Mouse (Mus musculus) embryonic facial prominence, embryonic 13.5 days (tissue): ENCODE measurements around the gene Ip6k3. TPM values are rescaled to one million over a fixed set of nuclear protein-coding genes. Genes with fewer than 3 reads are reported as not detected.

ENCODE experiments used
- ATAC-seq: fragments of 200-750 bp; cut with Nextera tagmentation; 2 replicates; pipeline ENCODE4 v1.8.0; 2017; ENCODE audit warnings: low read depth; ENCODE audit not compliant: insufficient number of reproducible peaks, insufficient read depth, low FRiP score, low TSS enrichment
- H3K27ac ChIP-seq: fragments of 300-500 bp; sonication (generic); 2 replicates; pipeline ENCODE4 v1.5.1; 2015; ENCODE audit warnings: moderate library complexity, mild to moderate bottlenecking, inconsistent platforms
- H3K27me3 ChIP-seq: fragments of 300-500 bp; sonication (generic); 2 replicates; pipeline ENCODE4 v1.6.1; 2015; ENCODE audit warnings: mild to moderate bottlenecking, inconsistent platforms
- H3K36me3 ChIP-seq: fragments of 300-500 bp; sonication (generic); 2 replicates; pipeline ENCODE4 v1.6.1; 2015; ENCODE audit warnings: mild to moderate bottlenecking, inconsistent platforms
- H3K4me1 ChIP-seq: fragments of 300-500 bp; sonication (generic); 2 replicates; pipeline ENCODE4 v1.6.1; 2015; ENCODE audit warnings: inconsistent platforms
- H3K4me2 ChIP-seq: fragments of 300-500 bp; sonication (generic); 2 replicates; pipeline ENCODE4 v1.6.1; 2015; ENCODE audit warnings: moderate library complexity, mild to moderate bottlenecking, inconsistent platforms
- H3K4me3 ChIP-seq: fragments of 300-500 bp; sonication (generic); 2 replicates; pipeline ENCODE4 v1.5.1; 2015; ENCODE audit warnings: mild to moderate bottlenecking, inconsistent platforms
- H3K9ac ChIP-seq: fragments of 300-500 bp; sonication (generic); 2 replicates; pipeline ENCODE4 v1.6.1; 2015; ENCODE audit warnings: mild to moderate bottlenecking, inconsistent platforms
- H3K9me3 ChIP-seq: fragments of 300-500 bp; sonication (generic); 2 replicates; pipeline ENCODE4 v1.6.1; 2016; ENCODE audit warnings: inconsistent platforms
- WGBS: fragments of 180-500 bp; shearing (Covaris S2); methylation state at CpG from one replicate; pipeline ENCODE4 v1.1.7; 2015; ENCODE audit warnings: mixed read lengths; 5-methylcytosine and 5-hydroxymethylcytosine counted together
- polyA plus RNA-seq: library from polyadenylated mRNA; unstranded; fragments of >200 nt; fragmentation: Nextera tagmentation; extraction: Ambion mirVana; gene quantifications from 2 replicates; pipeline ENCODE4 v1.2.1, GENCODE M21; 2015

Ip6k3 gene
- polyA plus RNA-seq: 0.40 and 0.42 TPM in 2 replicates

DNA sequence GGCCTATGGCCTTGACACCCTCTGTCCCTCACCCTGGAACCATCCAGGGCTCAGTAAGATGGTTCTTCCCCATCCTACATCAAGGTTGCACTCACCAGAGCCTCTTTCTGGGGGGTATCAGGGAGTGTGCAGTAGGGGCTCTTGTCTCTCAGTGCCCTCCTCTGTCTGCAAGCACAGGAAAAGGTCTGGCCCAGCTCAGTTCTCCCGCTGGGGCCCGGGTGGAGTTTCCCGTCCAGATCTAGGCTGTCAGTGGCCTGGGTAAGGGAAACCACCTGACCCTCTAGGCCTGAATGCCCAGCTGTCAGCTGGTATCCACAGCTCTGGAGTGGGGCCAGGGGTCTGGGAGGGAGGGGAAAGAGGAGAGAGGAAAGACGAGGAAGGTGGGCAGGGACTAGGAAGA lies at the start of gene Ip6k3:
Gene Ip6k3 (minus strand): TSS at position 251 of the 400 bp plus-strand sequence.
- no peak for ATAC-seq
- Histone ChIP-seq H3K9ac (no peak within 1 kb of the TSS), H3K27ac (peak within 1 kb of the TSS; percentile 91; the same call in 1 of the 2 replicates), H3K4me1 (peaks cover 32% of the 10 kb centered on the region), H3K27me3 (no peaks in the 10 kb centered on the region), H3K36me3 (no peaks in the 10 kb centered on the region), H3K4me3 (no peak within 1 kb of the TSS), H3K9me3 (no peaks in the 10 kb centered on the region), H3K4me2 (no peak within 1 kb of the TSS)
- 53% methylated on average over 4 of the region's 4 CpGs for WGBS

DNA sequence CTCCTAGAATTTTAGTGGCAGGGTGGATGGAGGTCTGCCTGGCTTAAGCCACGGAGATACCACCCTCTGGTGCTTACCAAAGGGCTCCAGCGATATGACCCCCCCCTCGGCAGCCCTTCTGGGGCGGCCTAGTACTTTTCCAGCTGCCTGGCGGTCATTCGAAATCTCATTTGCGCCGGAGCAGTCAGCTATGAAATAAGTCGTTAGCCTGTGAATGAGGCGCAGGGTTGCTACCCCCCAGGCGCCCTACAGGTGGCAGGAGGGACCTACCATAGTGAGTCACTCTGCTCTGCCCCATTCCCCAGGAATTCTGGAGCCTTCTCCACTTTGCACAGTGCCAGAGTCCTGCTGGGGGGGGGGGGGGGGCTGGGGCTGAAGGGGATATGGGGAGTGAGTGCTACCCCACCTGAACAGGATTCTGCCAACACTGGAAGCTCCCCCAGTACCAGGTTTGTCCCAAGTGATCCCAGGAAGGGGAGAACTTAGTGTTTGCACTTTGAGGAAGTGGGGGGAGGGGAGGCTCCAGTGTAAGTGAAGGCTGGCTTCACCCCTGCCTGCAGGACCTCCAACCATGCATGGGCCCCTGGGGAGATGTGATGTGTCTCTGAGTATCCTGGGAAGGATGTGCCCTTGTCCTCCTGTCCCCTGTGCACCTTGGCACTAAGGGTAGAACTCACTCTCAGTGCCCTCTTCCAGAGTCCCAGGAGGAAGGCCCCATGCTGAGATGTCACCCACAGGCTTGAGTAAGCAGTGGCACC lies 45.4 kb upstream of the Ip6k3 start:
- Histone ChIP-seq H3K9ac (no peak overlapping the region), H3K4me2 (no peak overlapping the region), H3K36me3 (no peaks in the 10 kb centered on the region), H3K27me3 (peaks cover 26% of the 10 kb centered on the region), H3K27ac (no peak overlapping the region), H3K9me3 (peaks cover 4% of the 10 kb centered on the region; the same call in 1 of the 2 replicates), H3K4me3 (no peak overlapping the region), H3K4me1 (peaks cover 13% of the 10 kb centered on the region; the same call in 1 of the 2 replicates)
- 4% methylated on average over 11 of the region's 11 CpGs for WGBS
- peak; percentile 45; the same call in 1 of the 2 replicates for ATAC-seq

DNA sequence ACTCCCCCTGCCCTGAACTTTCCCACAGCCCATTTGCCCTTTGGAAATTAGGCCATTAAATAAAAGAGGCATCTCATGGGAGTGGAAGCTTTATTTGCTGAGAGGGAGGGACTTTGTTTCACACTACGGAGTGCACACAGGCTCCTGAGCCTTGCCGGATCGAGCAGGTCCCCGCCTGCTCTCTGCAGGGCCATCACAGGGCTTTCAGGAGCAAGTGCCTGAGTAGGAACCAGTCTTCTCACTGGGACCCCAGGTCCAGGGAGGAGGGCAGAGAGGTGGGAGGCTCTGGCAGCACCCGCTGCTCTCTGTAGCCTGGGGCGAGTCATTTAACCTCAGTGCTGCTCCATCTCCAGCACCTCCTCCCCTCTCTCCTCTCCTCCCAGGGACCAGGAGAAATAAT lies 44.4 kb upstream of the Ip6k3 start:
- no peak for ATAC-seq
- H3K4me1 ChIP-seq: peaks cover 13% of the 10 kb centered on the region; the same call in 1 of the 2 replicates
- WGBS: 18% methylated on average over 6 of the region's 6 CpGs
- no peak overlapping the region for H3K4me2 ChIP-seq
- H3K36me3 ChIP-seq: no peaks in the 10 kb centered on the region
- no peak overlapping the region for H3K9ac ChIP-seq
- peaks cover 20% of the 10 kb centered on the region for H3K27me3 ChIP-seq
- H3K27ac ChIP-seq: no peak overlapping the region
- H3K9me3 ChIP-seq: peaks cover 4% of the 10 kb centered on the region; the same call in 1 of the 2 replicates
- H3K4me3 ChIP-seq: no peak overlapping the region

DNA sequence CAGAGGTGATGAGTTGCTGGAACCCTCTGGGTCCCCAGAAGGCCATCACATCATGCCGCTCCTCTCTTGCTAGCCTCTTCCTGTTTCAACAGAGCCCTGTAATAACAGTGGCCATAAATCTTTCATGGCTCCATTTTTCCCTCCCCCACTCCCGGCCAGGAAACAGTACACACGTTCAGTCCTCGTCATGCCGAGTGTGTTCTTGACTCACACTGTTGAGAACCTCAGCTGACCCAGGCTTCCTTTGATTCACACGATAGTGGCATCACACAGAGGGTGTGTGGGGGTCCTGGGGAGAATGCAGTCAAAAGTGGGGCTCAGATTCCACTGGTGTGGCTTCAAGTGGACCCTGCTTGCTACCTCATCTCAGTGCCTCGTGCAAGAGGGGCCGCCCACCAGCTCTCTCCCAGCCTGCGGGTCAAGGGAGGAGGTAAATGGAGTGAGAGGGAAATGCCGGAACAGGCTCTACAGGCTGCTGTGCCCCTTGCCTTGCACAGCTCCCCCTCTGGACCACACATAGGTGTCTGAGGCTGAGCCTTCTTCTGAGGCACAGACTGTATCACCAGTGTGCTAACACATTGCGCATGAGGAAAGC lies 39.6 kb upstream of the Ip6k3 start:
- no peak overlapping the region for H3K9ac ChIP-seq
- H3K36me3 ChIP-seq: peaks cover 4% of the 10 kb centered on the region
- no peak overlapping the region for H3K4me2 ChIP-seq
- no peak overlapping the region for H3K4me3 ChIP-seq
- H3K27ac ChIP-seq: no peak overlapping the region
- H3K9me3 ChIP-seq: no peaks in the 10 kb centered on the region; the same call in 1 of the 2 replicates
- WGBS: 56% methylated on average over 11 of the region's 11 CpGs
- no peak for ATAC-seq
- peaks cover 25% of the 10 kb centered on the region for H3K4me1 ChIP-seq
- H3K27me3 ChIP-seq: peaks cover 18% of the 10 kb centered on the region

DNA sequence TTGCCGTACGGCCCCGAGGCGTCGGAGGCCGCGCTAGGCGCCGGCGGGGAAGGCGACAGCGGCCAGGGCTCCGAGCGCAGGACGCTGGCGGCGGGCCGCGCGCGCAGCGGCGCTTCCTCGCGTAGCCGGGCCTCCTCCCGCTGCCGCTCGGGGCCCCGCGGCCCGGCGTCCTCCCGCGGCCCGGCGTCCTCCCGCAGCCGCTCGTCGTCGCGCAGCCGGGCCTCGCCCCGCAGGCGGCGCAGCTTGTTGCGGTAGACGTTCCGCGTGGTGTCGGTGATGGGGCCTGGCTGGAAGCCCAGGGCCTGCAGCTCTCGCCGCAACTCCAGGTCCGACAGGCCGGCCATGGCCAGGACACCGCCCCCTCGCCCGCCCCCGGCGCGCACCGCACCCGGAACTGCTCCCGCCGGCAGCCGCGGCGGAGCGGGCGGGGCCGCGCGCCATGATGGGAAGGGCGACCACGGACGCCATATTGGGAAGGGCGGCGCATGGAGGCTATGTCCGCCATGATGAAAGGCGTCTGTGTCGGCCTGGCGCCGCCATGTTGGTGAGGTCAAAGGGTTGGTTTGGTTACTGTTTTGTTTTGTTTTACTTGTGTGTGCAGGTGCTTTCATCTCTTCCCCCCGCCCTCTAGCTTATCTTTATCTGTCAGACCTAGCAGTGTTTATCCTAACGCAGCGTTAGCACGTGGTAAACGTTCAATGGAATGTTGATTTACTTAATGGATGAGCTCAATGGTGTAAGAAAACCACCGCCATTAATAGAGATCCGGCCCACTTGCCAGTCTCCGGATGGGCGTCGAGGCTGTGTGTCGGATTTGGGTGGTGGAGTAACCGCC lies 36.7 kb upstream of the Ip6k3 start, which contains the start of gene Lemd2:
Gene Lemd2 (minus strand): TSS at position 395 of the 835 bp plus-strand sequence.
- H3K4me3 ChIP-seq: peak within 1 kb of the TSS; percentile 95
- H3K4me1 ChIP-seq: peaks cover 20% of the 10 kb centered on the region
- no peaks in the 10 kb centered on the region for H3K9me3 ChIP-seq
- WGBS: 6% methylated on average over 64 of the region's 97 CpGs
- H3K27ac ChIP-seq: peak within 1 kb of the TSS; percentile 93
- H3K4me2 ChIP-seq: peak within 1 kb of the TSS; percentile 86
- peaks cover 4% of the 10 kb centered on the region; the same call in 1 of the 2 replicates for H3K27me3 ChIP-seq
- peak; percentile 89 for ATAC-seq
- H3K36me3 ChIP-seq: peaks cover 33% of the 10 kb centered on the region
- peak within 1 kb of the TSS; percentile 98 for H3K9ac ChIP-seq

DNA sequence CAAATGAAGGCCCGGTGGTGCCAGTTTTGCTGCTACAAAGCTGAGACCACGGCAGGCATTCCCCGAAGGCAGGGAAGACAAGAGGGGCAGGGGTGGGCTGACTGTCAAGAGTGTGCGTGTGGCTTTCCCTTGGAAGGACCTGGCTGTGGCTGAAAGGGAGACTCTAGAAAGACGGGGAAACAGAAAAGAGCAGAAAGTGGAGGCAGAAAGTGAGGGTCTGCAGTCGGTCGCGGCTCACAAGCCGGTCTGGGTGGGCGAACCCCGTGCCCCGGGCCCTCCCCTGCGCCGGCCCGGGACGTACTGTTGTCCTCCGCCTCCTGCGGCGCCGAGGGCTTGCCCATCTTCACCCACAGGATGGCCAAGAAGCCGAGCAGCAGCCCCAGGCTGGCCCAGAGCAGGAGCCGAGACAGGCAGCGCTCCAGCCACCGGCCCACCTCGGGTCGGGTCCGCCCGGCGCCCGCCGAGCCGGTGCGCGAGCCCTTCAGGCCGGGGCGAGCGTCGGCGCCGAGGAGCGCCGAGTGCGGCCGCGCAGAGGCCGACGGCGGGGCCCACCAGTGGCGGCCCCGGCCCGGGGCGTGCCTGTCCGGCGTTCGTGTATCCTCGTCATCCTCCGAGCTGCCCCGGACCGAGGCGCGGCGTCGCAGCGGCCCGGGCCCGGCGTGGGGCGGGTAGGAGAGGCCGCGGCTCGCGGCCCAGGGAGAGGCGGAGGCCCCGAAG lies 35.9 kb upstream of the Ip6k3 start:
- Histone ChIP-seq H3K4me3 (peak overlapping the region; percentile 95), H3K4me1 (peaks cover 20% of the 10 kb centered on the region)

DNA sequence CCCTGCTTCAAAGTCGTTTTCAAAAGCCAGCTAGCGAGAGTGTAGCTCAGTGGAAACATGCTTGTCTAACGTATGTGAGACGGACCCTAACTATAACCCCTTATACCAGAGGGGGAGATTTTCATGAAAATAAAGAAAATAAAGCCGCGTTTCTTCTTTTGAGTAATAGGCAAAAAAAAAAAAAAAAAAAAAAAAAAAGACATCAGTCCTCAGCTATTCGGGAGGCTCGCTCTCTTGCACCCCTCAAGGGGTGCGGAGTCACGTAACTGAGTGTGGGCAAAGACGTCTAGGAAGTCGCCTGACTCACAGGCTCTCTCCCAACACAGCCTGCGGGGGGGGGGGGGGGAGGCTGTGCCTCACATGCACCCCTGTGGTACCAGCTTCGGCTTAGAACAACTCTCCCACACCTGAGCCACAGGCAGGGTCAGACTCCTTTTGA lies 35.3 kb upstream of the Ip6k3 start:
- H3K4me2 ChIP-seq: peak overlapping the region; percentile 86
- H3K4me3 ChIP-seq: peak overlapping the region; percentile 95
- no peaks in the 10 kb centered on the region for H3K9me3 ChIP-seq
- H3K27me3 ChIP-seq: peaks cover 4% of the 10 kb centered on the region; the same call in 1 of the 2 replicates
- H3K36me3 ChIP-seq: peaks cover 46% of the 10 kb centered on the region
- no peak for ATAC-seq
- WGBS: 41% methylated on average over 14 of the region's 14 CpGs
- H3K9ac ChIP-seq: peak overlapping the region; percentile 98
- H3K27ac ChIP-seq: peak overlapping the region; percentile 93; the same call in 1 of the 2 replicates
- peaks cover 20% of the 10 kb centered on the region for H3K4me1 ChIP-seq

More for the DNA sequence above, 35.9 kb upstream of the Ip6k3 start:
- peak; percentile 22; the same call in 1 of the 2 replicates for ATAC-seq
- Histone ChIP-seq H3K27me3 (peaks cover 4% of the 10 kb centered on the region; the same call in 1 of the 2 replicates), H3K27ac (peak overlapping the region; percentile 93), H3K9ac (peak overlapping the region; percentile 98), H3K9me3 (no peaks in the 10 kb centered on the region), H3K36me3 (peaks cover 41% of the 10 kb centered on the region), H3K4me2 (peak overlapping the region; percentile 86)
- WGBS: 0% methylated on average over 72 of the region's 74 CpGs

DNA sequence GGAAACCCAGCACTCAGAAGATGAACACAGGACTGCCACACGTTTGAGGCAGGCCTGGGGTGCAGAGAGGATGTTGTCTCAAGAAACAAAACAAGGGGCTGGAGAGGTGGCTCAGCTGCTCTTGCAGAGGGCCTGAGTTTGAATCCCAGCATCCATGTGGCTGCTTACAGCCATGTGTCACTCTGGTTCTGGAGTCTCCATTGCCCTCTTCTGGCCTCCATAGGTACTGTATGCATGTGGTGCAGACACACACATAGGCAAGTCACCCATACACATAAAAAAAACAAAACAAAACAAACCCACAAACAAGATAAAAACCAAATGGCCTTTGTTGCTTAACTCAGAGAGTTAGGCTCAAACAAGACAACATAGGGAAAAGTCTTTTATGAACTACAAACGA lies 34.4 kb upstream of the Ip6k3 start:
- WGBS: 90% methylated on average over 2 of the region's 2 CpGs
- Histone ChIP-seq H3K4me1 (peaks cover 20% of the 10 kb centered on the region), H3K9me3 (no peaks in the 10 kb centered on the region), H3K36me3 (peaks cover 55% of the 10 kb centered on the region), H3K4me2 (no peak overlapping the region), H3K9ac (no peak overlapping the region), H3K27ac (no peak overlapping the region), H3K4me3 (no peak overlapping the region), H3K27me3 (peaks cover 4% of the 10 kb centered on the region; the same call in 1 of the 2 replicates)
- ATAC-seq: no peak

DNA sequence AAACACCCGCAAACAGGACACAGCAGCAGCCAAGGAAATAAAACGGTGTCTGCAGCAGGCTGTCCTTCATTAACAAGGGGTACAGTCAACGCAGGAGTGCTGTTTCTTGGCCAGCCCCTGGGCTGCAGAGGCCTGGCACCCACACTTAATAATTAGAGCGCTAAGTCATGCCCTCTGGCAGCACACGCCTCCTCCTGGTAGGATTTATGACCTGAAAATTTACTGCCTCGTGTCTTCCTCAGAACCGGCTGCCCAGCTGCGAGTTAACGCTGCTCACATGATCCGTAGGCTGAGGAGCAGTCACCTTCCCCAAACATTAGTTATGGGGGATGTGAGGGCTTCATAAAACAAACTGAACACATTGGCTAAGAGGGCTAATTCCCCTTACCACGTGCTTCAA lies 33.2 kb upstream of the Ip6k3 start:
- ATAC-seq: no peak
- H3K4me1 ChIP-seq: peaks cover 22% of the 10 kb centered on the region
- no peak overlapping the region for H3K4me3 ChIP-seq
- no peak overlapping the region for H3K27ac ChIP-seq
- H3K9me3 ChIP-seq: no peaks in the 10 kb centered on the region
- H3K36me3 ChIP-seq: peaks cover 67% of the 10 kb centered on the region
- WGBS: 75% methylated on average over 11 of the region's 11 CpGs
- H3K9ac ChIP-seq: no peak overlapping the region
- H3K4me2 ChIP-seq: no peak overlapping the region
- H3K27me3 ChIP-seq: no peaks in the 10 kb centered on the region

DNA sequence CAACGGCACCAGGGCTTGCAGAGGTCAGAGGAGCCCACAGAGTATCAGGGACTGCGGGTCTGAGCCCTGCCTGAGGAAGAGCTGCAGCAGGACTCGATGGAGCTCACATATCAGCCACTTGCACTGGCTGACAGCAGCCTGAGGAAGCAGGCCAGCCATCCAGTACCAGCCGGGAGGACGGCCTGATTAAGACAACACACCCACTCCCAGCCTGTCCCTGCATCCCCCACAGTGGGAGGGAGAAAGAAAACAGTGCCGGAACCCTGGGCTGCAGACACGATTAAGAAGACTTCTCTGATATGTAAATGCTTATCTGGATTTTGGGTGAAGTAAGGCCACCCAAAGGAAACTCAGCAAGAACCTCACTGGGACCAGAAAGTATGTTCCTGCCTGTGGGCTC lies 32.3 kb upstream of the Ip6k3 start:
- Histone ChIP-seq H3K9me3 (no peaks in the 10 kb centered on the region), H3K36me3 (peaks cover 77% of the 10 kb centered on the region), H3K9ac (no peak overlapping the region), H3K4me3 (no peak overlapping the region), H3K4me2 (no peak overlapping the region), H3K4me1 (peaks cover 16% of the 10 kb centered on the region), H3K27me3 (no peaks in the 10 kb centered on the region), H3K27ac (no peak overlapping the region)
- no peak for ATAC-seq
- 77% methylated on average over 7 of the region's 7 CpGs for WGBS
